Mouse (Mus musculus): ENCODE measurements around the gene Trak2.

GRCm38 (mm10) chr1:58956229-58956628 is 17.0 kb downstream of the Trak2 start:
- no peak for TF ChIP-seq POLR2A (IDR thresholded peaks at IDR 0.05; ENCODE audit: borderline replicate concordance, low read depth, low read length)
- TF ChIP-seq CTCF (IDR thresholded peaks at IDR 0.05; ENCODE audit: low read depth, low read length), result no peak

Data from bone marrow macrophage, adult 2 months (primary cell).